Mouse (Mus musculus) liver, postnatal 0 days (tissue): ENCODE results near the gene Ezr. TPM values are rescaled to one million over a fixed set of nuclear protein-coding genes. Genes with fewer than 3 reads are reported as not detected.
A peak's percentile ranks its signal among the peaks of the same experiment; 100 is the strongest.

Source experiments
- ATAC-seq: fragments of 200-750 bp; cut with Nextera tagmentation; 2 replicates; pipeline ENCODE4 v1.8.0; 2017; ENCODE audit warnings: mild to moderate bottlenecking, moderate library complexity
- DNase-seq: peaks from one replicate; pipeline ENCODE4 v3.0.0-alpha.2; 2016
- H3K27ac ChIP-seq: fragments of 300-500 bp; sonication (generic); 2 replicates; pipeline ENCODE4 v1.5.1; 2014; ENCODE audit warnings: antibody characterized with exemption, moderate library complexity, mild to moderate bottlenecking, low read depth
- H3K27me3 ChIP-seq: fragments of 300-500 bp; sonication (generic); 2 replicates; pipeline ENCODE4 v1.6.1; 2014; ENCODE audit warnings: low read length, control low read depth, mixed read lengths; ENCODE audit not compliant: insufficient read depth
- H3K36me3 ChIP-seq: fragments of 300-500 bp; sonication (generic); replicated peaks from 2 replicates; pipeline ENCODE4 v1.6.1; 2014; ENCODE audit warnings: mild to moderate bottlenecking, control low read depth, low read length, moderate library complexity, mixed read lengths; ENCODE audit not compliant: insufficient read depth
- H3K4me1 ChIP-seq: fragments of 300-500 bp; sonication (generic); 2 replicates; pipeline ENCODE4 v1.6.1; 2014; ENCODE audit warnings: antibody characterized with exemption, mild to moderate bottlenecking, control low read depth; ENCODE audit not compliant: insufficient read depth
- H3K4me2 ChIP-seq: fragments of 300-500 bp; sonication (generic); 2 replicates; pipeline ENCODE4 v1.6.1; 2014; ENCODE audit warnings: low read depth, mild to moderate bottlenecking, low read length, moderate library complexity, mixed read lengths
- H3K4me3 ChIP-seq: fragments of 300-500 bp; sonication (generic); 2 replicates; pipeline ENCODE4 v1.5.1; 2014; ENCODE audit warnings: low read depth, low read length
- H3K9ac ChIP-seq: fragments of 300-500 bp; sonication (generic); replicated peaks from 2 replicates; pipeline ENCODE4 v1.6.1; 2014; ENCODE audit warnings: mild to moderate bottlenecking, moderate library complexity
- H3K9me3 ChIP-seq: fragments of 300-500 bp; sonication (generic); 2 replicates; pipeline ENCODE4 v1.6.1; 2016; ENCODE audit warnings: mild to moderate bottlenecking, control low read depth, low read length, mixed read lengths
- CTCF ChIP-seq: sonication (generic); IDR thresholded peaks from 2 replicates; pipeline ENCODE4 v1.5.1; 2016; ENCODE audit warnings: antibody characterized with exemption, low read depth
- EP300 ChIP-seq: IDR thresholded peaks from 2 replicates; pipeline ENCODE4 v1.6.1; 2016; ENCODE audit warnings: antibody characterized with exemption, low read depth, mild to moderate bottlenecking
- WGBS: fragments of 180-500 bp; shearing (Covaris S2); extraction: QIAGEN DNeasy Blood & Tissue Kit; methylation state at CpG from one replicate; pipeline ENCODE4 v1.1.7; 2014; ENCODE audit not compliant: insufficient replicate concordance; 5-methylcytosine and 5-hydroxymethylcytosine counted together
- polyA plus RNA-seq: library from polyadenylated mRNA; unstranded; fragments of >200 nt; fragmentation: Nextera tagmentation; extraction: Ambion mirVana; gene quantifications from 2 replicates; pipeline ENCODE4 v1.2.1, GENCODE M21; 2015

The Ezr gene
- polyA plus RNA-seq = 32.0 and 34.8 TPM in 2 replicates

- Histone ChIP-seq H3K9ac (peak within 1 kb of the TSS; percentile 94), H3K36me3 (no peaks in the 10 kb centered on the region), H3K27ac (peak within 1 kb of the TSS; percentile 94), H3K4me1 (peaks cover 27% of the 10 kb centered on the region), H3K4me2 (peak within 1 kb of the TSS; percentile 97), H3K4me3 (peak within 1 kb of the TSS; percentile 97), H3K9me3 (no peaks in the 10 kb centered on the region), H3K27me3 (no peaks in the 10 kb centered on the region)
- WGBS = under 1% methylated on average over 52 of the region's 52 CpGs
- TF ChIP-seq CTCF (no peak), EP300 (peak; percentile 31; the same call in 1 of the 2 replicates)
- DNase-seq = peak; percentile 93
- ATAC-seq = peak; percentile 93
Observed at GRCm38 (mm10) chr17:6782611-6783005, at the start of gene Ezr. TSS of gene Ezr (minus strand) at chr17:6782784.

DNA sequence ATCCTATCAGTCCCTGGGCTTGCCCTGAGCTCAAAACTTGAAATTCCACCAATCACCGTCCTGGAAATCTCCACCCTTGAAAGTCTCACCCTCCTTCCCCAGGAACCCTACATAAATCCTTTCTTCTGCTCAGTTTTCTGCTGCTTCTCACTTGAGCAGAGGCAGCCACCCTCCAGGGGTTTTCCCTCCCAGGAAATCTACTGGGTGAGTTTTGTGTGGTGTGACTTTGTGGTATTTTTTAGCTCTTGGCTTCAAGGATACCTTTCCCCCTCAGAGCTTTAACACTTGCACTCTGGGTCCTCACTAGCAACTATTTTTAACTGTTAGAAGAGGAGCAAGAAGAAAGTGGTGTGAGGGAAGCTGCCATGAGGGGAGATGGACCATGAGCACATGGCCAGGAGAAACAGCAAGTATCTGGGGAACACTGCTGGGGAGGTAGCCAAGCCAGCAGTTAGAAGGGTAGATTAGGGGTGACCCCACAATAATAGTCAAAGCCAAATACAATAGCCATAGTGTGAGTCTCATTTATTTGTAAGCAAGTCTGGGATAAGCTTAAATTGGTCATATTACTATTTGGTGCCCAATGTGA, 47.5 kb upstream of the Ezr start:
- H3K36me3 ChIP-seq = no peaks in the 10 kb centered on the region
- no peaks in the 10 kb centered on the region for H3K9me3 ChIP-seq
- no peak for ATAC-seq
- no peak overlapping the region for H3K27ac ChIP-seq
- peaks cover 21% of the 10 kb centered on the region for H3K4me1 ChIP-seq
- H3K4me2 ChIP-seq = no peak overlapping the region
- H3K4me3 ChIP-seq = no peak overlapping the region
- DNase-seq = no peak
- no peaks in the 10 kb centered on the region for H3K27me3 ChIP-seq
- H3K9ac ChIP-seq = no peak overlapping the region
- TF ChIP-seq EP300 (no peak), CTCF (no peak)
- 81% methylated on average over 1 of the region's 1 CpGs for WGBS

DNA sequence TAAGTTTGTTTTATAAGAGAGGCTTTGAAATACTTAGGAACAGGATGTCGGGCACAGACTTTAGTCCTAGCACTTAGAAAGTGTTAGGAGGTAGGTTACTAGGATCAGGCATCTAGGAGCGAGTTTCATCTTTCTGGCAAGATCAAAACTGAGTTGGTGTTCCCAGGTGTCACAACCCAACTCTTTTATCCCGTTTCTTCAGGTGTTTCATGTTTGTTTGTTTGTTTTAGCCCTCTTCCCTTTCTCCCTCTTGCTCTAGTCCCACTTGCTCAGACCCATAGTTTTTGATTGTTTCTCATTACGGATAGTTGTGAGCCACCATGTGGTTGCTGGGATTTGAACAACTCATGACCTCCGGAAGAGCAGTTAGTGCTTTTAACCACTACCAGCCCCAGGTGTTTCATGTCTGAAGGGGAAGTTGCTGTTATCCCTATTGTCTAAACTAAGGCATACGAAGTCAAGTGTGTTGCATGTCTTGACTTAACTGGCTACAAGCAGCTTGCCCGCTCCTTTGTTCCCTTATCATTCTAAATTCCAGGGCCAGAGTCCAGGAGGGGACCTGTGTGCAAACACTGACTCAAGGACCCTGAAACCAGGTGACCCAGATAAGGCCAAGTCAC, 46.1 kb upstream of the Ezr start:
- peak overlapping the region; percentile 71 for H3K4me3 ChIP-seq
- no peaks in the 10 kb centered on the region for H3K36me3 ChIP-seq
- H3K27me3 ChIP-seq = no peaks in the 10 kb centered on the region
- H3K4me2 ChIP-seq = peak overlapping the region; percentile 76
- no peaks in the 10 kb centered on the region for H3K9me3 ChIP-seq
- H3K27ac ChIP-seq = peak overlapping the region; percentile 98
- peak overlapping the region; percentile 75 for H3K9ac ChIP-seq
- no peak for DNase-seq
- TF ChIP-seq CTCF (0 out of 2 replicates have a peak, but pooled peaks have one; percentile 14), EP300 (no peak)
- no peak for ATAC-seq
- H3K4me1 ChIP-seq = peaks cover 21% of the 10 kb centered on the region
- 56% methylated on average over 7 of the region's 7 CpGs for WGBS

- ATAC-seq (peak; percentile 95), DNase-seq (peak; percentile 98)
- Histone ChIP-seq H3K9me3 (no peaks in the 10 kb centered on the region), H3K4me3 (peak overlapping the region; percentile 71), H3K27me3 (no peaks in the 10 kb centered on the region), H3K36me3 (no peaks in the 10 kb centered on the region), H3K27ac (peak overlapping the region; percentile 98), H3K9ac (peak overlapping the region; percentile 75), H3K4me2 (peak overlapping the region; percentile 76), H3K4me1 (peaks cover 21% of the 10 kb centered on the region)
- no peak for TF ChIP-seq EP300
- no peak for TF ChIP-seq CTCF
- WGBS = under 1% methylated on average over 64 of the region's 64 CpGs
Observed at GRCm38 (mm10) chr17:6827740-6828461, 45.3 kb upstream of the Ezr start.

DNA sequence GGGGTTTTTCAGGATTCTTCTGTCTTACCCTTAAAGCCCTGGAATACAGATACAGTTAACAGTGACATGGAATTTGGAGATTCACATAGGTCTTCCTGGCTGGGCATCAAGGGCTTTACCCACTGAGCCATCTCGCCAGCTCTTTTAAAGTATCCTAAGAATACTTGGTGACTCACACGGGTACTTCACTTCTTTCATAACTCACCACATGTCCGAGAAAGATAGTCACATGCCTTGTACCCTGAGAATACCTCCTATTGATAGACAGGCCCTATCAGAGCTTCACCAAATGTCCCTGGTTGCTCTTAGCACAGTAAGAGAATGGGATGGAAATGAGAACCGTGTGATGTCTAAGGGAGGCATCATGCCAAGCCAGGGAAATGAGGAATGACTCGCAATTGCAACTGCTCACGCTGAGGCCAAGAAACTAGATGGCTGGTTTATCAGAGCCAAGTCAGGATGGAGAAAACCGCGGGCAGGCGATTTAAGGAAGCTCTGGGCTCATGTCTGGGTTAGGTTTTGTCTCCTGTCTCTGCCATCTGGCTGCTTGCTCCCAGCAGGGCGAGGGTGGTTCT, 44.7 kb upstream of the Ezr start:
- TF ChIP-seq CTCF = no peak
- peak; percentile 52 for TF ChIP-seq EP300
- Histone ChIP-seq H3K27me3 (no peaks in the 10 kb centered on the region), H3K36me3 (no peaks in the 10 kb centered on the region), H3K4me1 (peaks cover 21% of the 10 kb centered on the region), H3K9me3 (no peaks in the 10 kb centered on the region), H3K4me2 (peak overlapping the region; percentile 76), H3K4me3 (peak overlapping the region; percentile 71), H3K27ac (peak overlapping the region; percentile 98), H3K9ac (peak overlapping the region; percentile 75)
- ATAC-seq (peak; percentile 52), DNase-seq (no peak)
- WGBS = 22% methylated on average over 10 of the region's 10 CpGs

- no peak overlapping the region for H3K9ac ChIP-seq
- no peaks in the 10 kb centered on the region for H3K9me3 ChIP-seq
- no peak for DNase-seq
- H3K36me3 ChIP-seq = no peaks in the 10 kb centered on the region
- H3K4me3 ChIP-seq = no peak overlapping the region
- 76% methylated on average over 5 of the region's 5 CpGs for WGBS
- H3K4me1 ChIP-seq = peaks cover 11% of the 10 kb centered on the region
- no peak overlapping the region for H3K4me2 ChIP-seq
- H3K27ac ChIP-seq = no peak overlapping the region
- TF ChIP-seq EP300 = no peak
- no peak for TF ChIP-seq CTCF
- no peak for ATAC-seq
- no peaks in the 10 kb centered on the region for H3K27me3 ChIP-seq
Observed at GRCm38 (mm10) chr17:6816796-6817195, 34.2 kb upstream of the Ezr start.
